Mouse (Mus musculus) ES-Bruce4 (cell line): Measurements from ENCODE around the gene Srsf3.

Experiments
- CTCF ChIP-seq: IDR thresholded peaks from one replicate; pipeline ENCODE4 v1.8.1; 2011; ENCODE audit warnings: low read depth, low read length
- POLR2A ChIP-seq: IDR thresholded peaks from one replicate; pipeline ENCODE4 v1.8.1; 2011; ENCODE audit warnings: low read length; ENCODE audit not compliant: insufficient read depth

GRCm38 (mm10) chr17:29072701-29073307 is 40.4 kb downstream of the Srsf3 start:
- no peak for TF ChIP-seq POLR2A
- no peak for TF ChIP-seq CTCF
